Mouse (Mus musculus): Measurements from ENCODE around the gene Speer1.
"Not testable (repeated sequence)": the region's sequence is repeated elsewhere in the genome, so short reads cannot be mapped to it uniquely, and the experiment has no call there.

The Speer1 gene

GRCm38 (mm10) chr5:11341216-11341615 is at the start of gene Speer1:
TSS of gene Speer1 (plus strand) at chr5:11341516.
- ATAC-seq (ENCODE audit: low TSS enrichment): not testable (repeated sequence)
